Mouse (Mus musculus) liver, adult 10 weeks (tissue): ENCODE measurements around the gene Vmn1r40. TPM values are rescaled to one million over a fixed set of nuclear protein-coding genes. Genes with fewer than 3 reads are reported as not detected.

Source experiments
- polyA plus RNA-seq: library from polyadenylated mRNA; stranded (reverse); fragments of 350-450 nt; fragmentation: Illumina TruSeq; extraction: RNeasy Lipid Tissue Mini Kit (QIAGEN cat#74804); gene quantifications from one replicate; pipeline ENCODE4 v1.2.3, GENCODE M21; 2014; ENCODE audit warnings: low read depth, low replicate concordance

The Vmn1r40 gene
- not detected for polyA plus RNA-seq

GRCm38 (mm10) chr6:89707240-89707639, at the start of gene Vmn1r40:
Vmn1r40 (plus strand) TSS chr6:89707540.

GRCm38 (mm10) chr6:89740466-89740865, 33.1 kb downstream of the Vmn1r40 start, which contains the start of gene Vmn1r41:
Vmn1r41 (plus strand) TSS chr6:89740766.

Other genes starting within 250 kb of the Vmn1r40 start
- gene Chchd6, start 111.9 kb upstream of the Vmn1r40 start, polyA plus RNA-seq = not detected
- 5.5 TPM for gene Txnrd3, start 63.6 kb upstream of the Vmn1r40 start, polyA plus RNA-seq
- not detected for gene Vmn1r41, start 33.2 kb downstream of the Vmn1r40 start, polyA plus RNA-seq
- not detected for gene Vmn1r42, start 168.9 kb downstream of the Vmn1r40 start, polyA plus RNA-seq
- not detected for gene Vmn1r43, start 168.9 kb downstream of the Vmn1r40 start, polyA plus RNA-seq
- gene Vmn1r44, start 176.1 kb downstream of the Vmn1r40 start, polyA plus RNA-seq = not detected
- gene Vmn1r45, start 233.1 kb downstream of the Vmn1r40 start, polyA plus RNA-seq = not detected